Mouse (Mus musculus) right cerebral cortex, postnatal 10 days (tissue): ENCODE measurements at regions not wholly inside any gene's neighbourhood (a gene's known extent, or its start where the extent isn't known, plus 50 kb on each side); places are given as distances from the start of the nearest gene placed in this dataset.

ENCODE experiments used
- DNase-seq, 2 experiments: peaks; one replicate each; pipeline ENCODE4 v3.0.0; 2021; ENCODE audit warnings: low spot score in 2 of 2

GRCm38 (mm10) chr3:71959441-71959840 lies 1008.2 kb downstream of the Sis start:
- no peak for DNase-seq

GRCm38 (mm10) chr3:71919865-71920264 lies 1047.8 kb downstream of the Sis start:
- no peak for DNase-seq

GRCm38 (mm10) chr3:71913783-71914182 lies 1053.9 kb downstream of the Sis start:
- no peak for DNase-seq

GRCm38 (mm10) chr3:71909242-71909641 lies 1058.4 kb downstream of the Sis start:
- no peak for DNase-seq

- no peak for DNase-seq
Measured at GRCm38 (mm10) chr3:71864670-71865069, 1103.0 kb downstream of the Sis start.

- DNase-seq: peak in 1 of 2 experiments; percentile 22
Measured at GRCm38 (mm10) chr3:71836111-71836510, 1131.6 kb downstream of the Sis start.
